Mouse (Mus musculus) liver, embryonic 14.5 days (tissue): ENCODE measurements around the gene Prkaa2.

ENCODE experiments used
- CTCF ChIP-seq: IDR thresholded peaks from 2 replicates; pipeline ENCODE4 v1.5.1; 2016; ENCODE audit warnings: antibody characterized with exemption, low read depth, control low read depth
- EP300 ChIP-seq: IDR thresholded peaks from 2 replicates; pipeline ENCODE4 v1.6.1; 2016; ENCODE audit warnings: antibody characterized with exemption, low read depth

- no peak for TF ChIP-seq EP300
- TF ChIP-seq CTCF, result no peak
Observed at GRCm38 (mm10) chr4:105027278-105027677, 82.4 kb downstream of the Prkaa2 start.
